8 mouse cellular contexts compared by ENCODE assay signal in the genomic region with DNA sequence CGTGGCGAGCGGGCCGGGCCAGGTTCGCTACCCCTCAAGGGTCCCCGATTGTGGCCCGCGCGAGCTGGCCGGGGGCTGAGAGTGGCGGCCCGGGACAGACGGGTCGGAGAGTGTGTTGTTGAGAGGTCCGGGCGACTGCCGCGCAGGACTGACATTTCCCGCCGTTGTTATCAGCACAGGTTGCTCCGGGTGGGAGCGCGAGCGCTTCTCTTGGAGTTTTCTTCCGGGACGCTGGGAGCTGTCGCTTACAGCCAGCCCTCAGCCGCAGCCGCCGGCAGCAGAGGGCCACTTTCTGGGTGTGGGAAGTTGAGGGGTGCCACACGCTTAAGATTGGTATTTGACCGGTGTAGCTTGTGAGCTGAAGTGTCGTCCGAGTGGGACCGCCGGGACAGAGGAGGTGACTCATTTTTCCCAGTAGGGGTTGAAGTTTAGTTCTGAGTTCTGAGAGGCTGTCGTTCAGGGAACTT. TPM values are rescaled to one million over a fixed set of nuclear protein-coding genes. Genes with fewer than 3 reads are reported as not detected.
DNase-seq lines count a peak whose midpoint lies in the region; ATAC-seq and TF ChIP-seq lines count a peak whose summit lies in the region.

No protein-coding gene starts in this region.

- ATAC-seq in forebrain, postnatal 0 days = no peak; the same call in 1 of the 2 replicates
- ATAC-seq in neural tube, embryonic 12.5 days (ENCODE audit: low FRiP score, low read depth) = no peak; the same call in 1 of the 2 replicates

- TF ChIP-seq CTCF in forebrain, postnatal 0 days (IDR thresholded peaks at IDR 0.05; ENCODE audit: low read depth) = no peak

- WGBS in forebrain, postnatal 0 days = 1% methylated on average over 36 of the region's 37 CpGs
- under 1% methylated on average over 37 of the region's 37 CpGs for WGBS in neural tube, embryonic 12.5 days

- no peaks in the 10 kb centered on the region for H3K27me3 ChIP-seq in forebrain, postnatal 0 days (ENCODE audit: insufficient read depth, low read length)
- H3K27me3 ChIP-seq in neural tube, embryonic 12.5 days (replicated peaks) = no peaks in the 10 kb centered on the region

- 0 out of 2 replicates have a peak, but pooled peaks cover 3% of the 10 kb centered on the region for H3K4me1 ChIP-seq in forebrain, postnatal 0 days (ENCODE audit: insufficient read depth)
- peaks cover 8% of the 10 kb centered on the region for H3K4me1 ChIP-seq in neural tube, embryonic 12.5 days

- DNase-seq in right cerebral cortex, adult 18-20 months = peak; percentile 38
- no peak for DNase-seq in right cerebral cortex, postnatal 4 days
- DNase-seq in adrenal gland, postnatal 4 days (ENCODE audit: low spot score in 2 of 2) = peak; percentile 18 to 20
- DNase-seq in forebrain, postnatal 0 days = peak; percentile 39
- peak; percentile 34 for DNase-seq in kidney, adult 9 months
- peak; percentile 32 to 49 for DNase-seq in lung, adult 18-20 months
- DNase-seq in B cell, adult 2 months = no peak

- no peaks in the 10 kb centered on the region for H3K9me3 ChIP-seq in forebrain, postnatal 0 days (ENCODE audit: low read length)
- no peaks in the 10 kb centered on the region for H3K9me3 ChIP-seq in neural tube, embryonic 12.5 days

- H3K36me3 ChIP-seq in forebrain, postnatal 0 days (ENCODE audit: insufficient read depth) = peaks cover 17% of the 10 kb centered on the region
- H3K36me3 ChIP-seq in neural tube, embryonic 12.5 days = peaks cover 15% of the 10 kb centered on the region

- H3K4me3 ChIP-seq in forebrain, postnatal 0 days (ENCODE audit: low read depth, low read length) = peak overlapping the region; percentile 94
- peak overlapping the region; percentile 99 for H3K4me3 ChIP-seq in neural tube, embryonic 12.5 days

- H3K4me2 ChIP-seq in forebrain, postnatal 0 days (ENCODE audit: low read depth) = peak overlapping the region; percentile 84
- H3K4me2 ChIP-seq in neural tube, embryonic 12.5 days (replicated peaks) = peak overlapping the region; percentile 90

- peak overlapping the region; percentile 88 for H3K27ac ChIP-seq in forebrain, postnatal 0 days (ENCODE audit: low read depth, low read length)
- H3K27ac ChIP-seq in neural tube, embryonic 12.5 days = peak overlapping the region; percentile 83; the same call in 1 of the 2 replicates

- H3K9ac ChIP-seq in forebrain, postnatal 0 days = peak overlapping the region; percentile 95
- peak overlapping the region; percentile 95 for H3K9ac ChIP-seq in neural tube, embryonic 12.5 days

RNA-seq across cellular contexts. Expression of gene Psmd11, which starts 0.6 kb away (rescaled TPM):
- 100 to 1,000 TPM; 116 to 131 TPM for total RNA-seq in adrenal gland, postnatal 4 days (2021)
- total RNA-seq in forebrain, postnatal 0 days (2014; rRNA removed) = 30.2 and 33.4 TPM in 2 replicates
- 280 and 310 TPM in 2 replicates for polyA plus RNA-seq in forebrain, postnatal 0 days (2015; fragmentation: Nextera tagmentation; extraction: Ambion mirVana)
- 309 and 324 TPM in 2 replicates for polyA plus RNA-seq in neural tube, embryonic 12.5 days (2016; fragmentation: Nextera tagmentation; extraction: Ambion mirVana)

RNA-seq across cellular contexts. Expression of gene Zfp207, which starts 46.0 kb away (rescaled TPM):
- 100 to 1,000 TPM; 192 to 194 TPM for total RNA-seq in adrenal gland, postnatal 4 days (2021)
- 250 and 264 TPM in 2 replicates for total RNA-seq in forebrain, postnatal 0 days (2014; rRNA removed)
- 163 and 171 TPM in 2 replicates for polyA plus RNA-seq in forebrain, postnatal 0 days (2015; fragmentation: Nextera tagmentation; extraction: Ambion mirVana)
- polyA plus RNA-seq in neural tube, embryonic 12.5 days (2016; fragmentation: Nextera tagmentation; extraction: Ambion mirVana) = 252 and 256 TPM in 2 replicates

RNA-seq across cellular contexts. Expression of gene Cdk5r1, which starts 47.8 kb away (rescaled TPM):
- 1 to 10 TPM; 8.0 to 9.6 TPM for total RNA-seq in adrenal gland, postnatal 4 days (2021)
- total RNA-seq in forebrain, postnatal 0 days (2014; rRNA removed) = 392 and 416 TPM in 2 replicates
- polyA plus RNA-seq in forebrain, postnatal 0 days (2015; fragmentation: Nextera tagmentation; extraction: Ambion mirVana) = 117 and 122 TPM in 2 replicates
- 73.1 and 74.2 TPM in 2 replicates for polyA plus RNA-seq in neural tube, embryonic 12.5 days (2016; fragmentation: Nextera tagmentation; extraction: Ambion mirVana)

RNA-seq across cellular contexts. Expression of gene 5730455P16Rik, which starts 51.2 kb away (rescaled TPM):
- 10 to 100 TPM; 23.5 to 25.2 TPM for total RNA-seq in adrenal gland, postnatal 4 days (2021)
- 41.8 and 43.2 TPM in 2 replicates for total RNA-seq in forebrain, postnatal 0 days (2014; rRNA removed)
- polyA plus RNA-seq in forebrain, postnatal 0 days (2015; fragmentation: Nextera tagmentation; extraction: Ambion mirVana) = 30.8 and 47.6 TPM in 2 replicates
- 28.0 and 31.6 TPM in 2 replicates for polyA plus RNA-seq in neural tube, embryonic 12.5 days (2016; fragmentation: Nextera tagmentation; extraction: Ambion mirVana)

Comparison
In these comparisons a context has a peak if more than half of its experiments do, and no peak if none do; other contexts are left out.
1. DNase-seq: peak in right cerebral cortex, adult 18-20 months (single experiment), adrenal gland, postnatal 4 days (2 of 2), forebrain, postnatal 0 days (single experiment), kidney, adult 9 months (single experiment) and lung, adult 18-20 months (2 of 2); none in right cerebral cortex, postnatal 4 days (single experiment) and B cell, adult 2 months (0 of 2).
2. RNA of gene Cdk5r1, which starts 47.8 kb away (total RNA-seq): 392 to 416 TPM in forebrain, postnatal 0 days; 8.0 to 9.6 TPM in adrenal gland, postnatal 4 days; every median in the first group is over 10 times any median in the second.